Mouse (Mus musculus): ENCODE results near the gene Rpl13. TPM values are rescaled to one million over a fixed set of nuclear protein-coding genes. Genes with fewer than 3 reads are reported as not detected.
A peak's percentile ranks its signal among the peaks of the same experiment; 100 is the strongest.

Gene Rpl13
- polyA plus RNA-seq, 1 experiment from 2014 or later = 1,702 TPM

DNA sequence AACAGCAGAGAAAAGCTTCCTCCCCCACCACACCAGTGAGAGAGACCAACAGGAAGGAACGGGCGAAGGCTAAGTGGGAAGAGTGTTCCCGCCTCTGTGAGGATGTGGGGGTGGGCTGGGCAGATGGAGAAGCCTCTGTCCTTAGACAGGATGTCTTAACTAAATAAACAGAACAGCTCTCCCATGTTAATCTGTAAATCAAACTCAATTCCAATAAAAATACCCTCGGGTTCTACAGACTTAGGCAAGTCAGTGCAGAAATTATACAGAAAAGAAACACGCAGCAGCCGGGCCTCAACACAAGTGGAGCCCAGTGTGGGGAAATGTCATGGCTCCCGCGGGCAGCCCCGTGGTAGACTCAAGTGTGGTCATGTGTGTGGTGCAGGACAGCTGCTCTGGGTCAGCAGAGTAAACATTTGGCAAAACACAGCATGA is 48.6 kb downstream of the Rpl13 start:
- peak overlapping the region; percentile 19; the same call in 1 of the 2 replicates for H3K27ac ChIP-seq (ENCODE audit: low read depth, low read length)
- H3K9me3 ChIP-seq (ENCODE audit: control insufficient read depth, low read length) = no peaks in the 10 kb centered on the region
- H3K4me2 ChIP-seq (replicated peaks; ENCODE audit: low read depth, low read length) = no peak overlapping the region
- H3K9ac ChIP-seq (ENCODE audit: low read depth, low read length) = no peak overlapping the region
- peak; percentile 45; the same call in 1 of the 2 replicates for ATAC-seq (ENCODE audit: low FRiP score, low TSS enrichment)
- H3K4me1 ChIP-seq (ENCODE audit: control insufficient read depth, insufficient read depth, low read length) = no peaks in the 10 kb centered on the region
- WGBS = 43% methylated on average over 9 of the region's 9 CpGs
- no peaks in the 10 kb centered on the region for H3K36me3 ChIP-seq (ENCODE audit: control insufficient read depth, insufficient read depth, low read length)
- H3K27me3 ChIP-seq (ENCODE audit: control insufficient read depth, insufficient read depth, low read length) = no peaks in the 10 kb centered on the region
- no peak overlapping the region for H3K4me3 ChIP-seq (ENCODE audit: low read length)

Small RNA genes lying within 50 kb of the gene (microRNA-seq; reads per million reads assigned to microRNA genes)
- gene Mir7079 (0.63 reads per million), gene Mir7080 (not detected)

Other genes with a start within 250 kb of the Rpl13 start
- 44.3 and 55.5 TPM in 2 replicates for gene Ankrd11, start 60.1 kb upstream of the Rpl13 start, polyA plus RNA-seq (2014; fragmentation: Nextera tagmentation; extraction: Ambion mirVana)
- 45.9 and 51.2 TPM in 2 replicates for gene Spg7, start 39.4 kb upstream of the Rpl13 start, polyA plus RNA-seq (2014; fragmentation: Nextera tagmentation; extraction: Ambion mirVana)
- 0.11 and 0.41 TPM in 2 replicates for gene Cpne7, start 15.0 kb downstream of the Rpl13 start, polyA plus RNA-seq (2014; fragmentation: Nextera tagmentation; extraction: Ambion mirVana)
- gene Sult5a1, start 56.0 kb downstream of the Rpl13 start, polyA plus RNA-seq (2014; fragmentation: Nextera tagmentation; extraction: Ambion mirVana) = 8.3 and 8.7 TPM in 2 replicates
- 0.61 and 0.99 TPM in 2 replicates for gene Dpep1, start 83.9 kb downstream of the Rpl13 start, polyA plus RNA-seq (2014; fragmentation: Nextera tagmentation; extraction: Ambion mirVana)
- 78.5 and 85.2 TPM in 2 replicates for gene Chmp1a, start 110.4 kb downstream of the Rpl13 start, polyA plus RNA-seq (2014; fragmentation: Nextera tagmentation; extraction: Ambion mirVana)
- gene Spata33, start 110.5 kb downstream of the Rpl13 start, polyA plus RNA-seq (2014; fragmentation: Nextera tagmentation; extraction: Ambion mirVana) = 5.1 and 5.8 TPM in 2 replicates
- gene Cdk10, start 122.5 kb downstream of the Rpl13 start, polyA plus RNA-seq (2014; fragmentation: Nextera tagmentation; extraction: Ambion mirVana) = 33.5 and 36.4 TPM in 2 replicates
- 2.2 and 3.2 TPM in 2 replicates for gene Spata2l, start 133.9 kb downstream of the Rpl13 start, polyA plus RNA-seq (2014; fragmentation: Nextera tagmentation; extraction: Ambion mirVana)
- 17.2 and 20.4 TPM in 2 replicates for gene Zfp276, start 151.8 kb downstream of the Rpl13 start, polyA plus RNA-seq (2014; fragmentation: Nextera tagmentation; extraction: Ambion mirVana)
- gene Vps9d1, start 152.0 kb downstream of the Rpl13 start, polyA plus RNA-seq (2014; fragmentation: Nextera tagmentation; extraction: Ambion mirVana) = 18.0 and 25.9 TPM in 2 replicates
- 48.7 and 49.9 TPM in 2 replicates for gene Fanca, start 216.2 kb downstream of the Rpl13 start, polyA plus RNA-seq (2014; fragmentation: Nextera tagmentation; extraction: Ambion mirVana)
- 2.2 and 3.9 TPM in 2 replicates for gene Spire2, start 230.4 kb downstream of the Rpl13 start, polyA plus RNA-seq (2014; fragmentation: Nextera tagmentation; extraction: Ambion mirVana)